Mouse (Mus musculus) c-Kit-positive CD71-negative TER-119-negative erythroid progenitor cells, embryonic 14.5 days (primary cell): Measurements from ENCODE around the gene Pgghg.
"Not testable (repeated sequence)": the region's sequence is repeated elsewhere in the genome, so short reads cannot be mapped to it uniquely, and the experiment has no call there.

Experiments
- DNase-seq: peaks from one replicate; pipeline ENCODE4 v3.0.0-alpha.2; 2013; ENCODE audit warnings: low read depth

The Pgghg gene

GRCm38 (mm10) chr7:140955758-140956555 lies 14.8 kb downstream of the Pgghg start, which contains the start of the genes Gm45717 and Ifitm2:
Gene Gm45717 (minus strand): TSS chr7:140955937.
Gene Ifitm2 (minus strand): TSS chr7:140955987.
- DNase-seq: no peak

GRCm38 (mm10) chr7:140956556-140956869 lies 15.3 kb downstream of the Pgghg start:
- DNase-seq: no peak

- no peak for DNase-seq
These were observed 18.1 kb downstream of the Pgghg start for GRCm38 (mm10) chr7:140959181-140959901.

GRCm38 (mm10) chr7:140960026-140960425 lies 18.8 kb downstream of the Pgghg start:
- no peak for DNase-seq

- no peak for DNase-seq
These were observed 20.2 kb downstream of the Pgghg start for GRCm38 (mm10) chr7:140961416-140961815.

- DNase-seq: no peak
These were observed 21.5 kb downstream of the Pgghg start for GRCm38 (mm10) chr7:140962733-140963132.

GRCm38 (mm10) chr7:140966921-140967320 lies 25.7 kb downstream of the Pgghg start, which contains the start of gene Ifitm1:
Gene Ifitm1 (plus strand): TSS chr7:140967221.
- no peak for DNase-seq

- DNase-seq: no peak
These were observed 26.8 kb downstream of the Pgghg start for GRCm38 (mm10) chr7:140967862-140968591.

- not testable (repeated sequence) for DNase-seq
These were observed 27.5 kb downstream of the Pgghg start for GRCm38 (mm10) chr7:140968710-140969109.

GRCm38 (mm10) chr7:140970931-140971330 lies 29.7 kb downstream of the Pgghg start:
- DNase-seq: no peak

- no peak for DNase-seq
These were observed 30.4 kb downstream of the Pgghg start for GRCm38 (mm10) chr7:140971479-140972171.

- no peak for DNase-seq
These were observed 32.4 kb downstream of the Pgghg start for GRCm38 (mm10) chr7:140973396-140974165.

GRCm38 (mm10) chr7:140974940-140975339 lies 33.7 kb downstream of the Pgghg start:
- no peak for DNase-seq

GRCm38 (mm10) chr7:140975465-140975864 lies 34.3 kb downstream of the Pgghg start:
- DNase-seq: no peak

- not testable (repeated sequence) for DNase-seq
These were observed 35.5 kb downstream of the Pgghg start for GRCm38 (mm10) chr7:140976720-140977119.

GRCm38 (mm10) chr7:140981704-140982103 lies 40.5 kb downstream of the Pgghg start:
- no peak for DNase-seq

- no peak for DNase-seq
These were observed 41.8 kb downstream of the Pgghg start for GRCm38 (mm10) chr7:140982971-140983370.

GRCm38 (mm10) chr7:140987182-140988138 lies 46.3 kb downstream of the Pgghg start:
- no peak for DNase-seq

GRCm38 (mm10) chr7:140989022-140989421 lies 47.8 kb downstream of the Pgghg start:
- no peak for DNase-seq

- DNase-seq: no peak
These were observed 49.0 kb downstream of the Pgghg start for GRCm38 (mm10) chr7:140990185-140990584.
